22 mouse cellular contexts compared by ENCODE assay signal in the genomic region with DNA sequence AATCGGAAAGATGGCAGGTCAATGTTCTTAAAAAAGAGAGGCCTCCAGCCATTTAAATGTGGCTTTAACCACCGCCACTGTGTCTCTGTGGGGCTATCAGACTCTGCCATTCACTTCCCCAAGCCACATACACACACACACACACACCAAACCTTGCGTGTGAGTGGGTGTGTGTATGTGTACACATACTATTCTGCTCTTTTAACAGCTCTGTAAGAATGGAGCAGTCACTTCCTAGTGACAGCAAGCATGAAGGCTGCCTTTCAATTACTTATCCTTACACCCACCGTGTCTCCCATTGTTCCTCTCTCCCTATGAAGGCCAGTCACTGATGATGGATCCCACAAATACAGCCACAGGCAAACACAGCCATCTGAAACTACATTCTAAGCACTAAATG. TPM values are rescaled to one million over a fixed set of nuclear protein-coding genes. Genes with fewer than 3 reads are reported as not detected.
DNase-seq lines count a peak whose midpoint lies in the region; ATAC-seq and TF ChIP-seq lines count a peak whose summit lies in the region.
"Had no signal": no experiment of that assay in that cellular context is flagged by ENCODE, and none has a peak within 500 bp of the region (broad histone marks: within the 10 kb centered on the region; RNA-seq: fewer than 3 reads in every experiment).

No protein-coding gene starts in this region.

- peaks cover 24% of the 10 kb centered on the region for H3K4me1 ChIP-seq in megakaryocyte, embryonic 14.5 days
- H3K4me1 ChIP-seq in midbrain, embryonic 16.5 days (ENCODE audit: control insufficient read depth, insufficient read depth, low read length): 0 out of 2 replicates have a peak, but pooled peaks cover 7% of the 10 kb centered on the region
- H3K4me1 ChIP-seq: embryonic facial prominence, embryonic 10.5 days; forebrain, embryonic 15.5 days had no signal

- WGBS in midbrain, embryonic 16.5 days: 56% methylated on average over 4 of the region's 4 CpGs

- TF ChIP-seq CTCF in gastrocnemius, adult 2 months (IDR thresholded peaks at IDR 0.05): no peak

- no peak overlapping the region for H3K4me3 ChIP-seq in gastrocnemius, adult 2 months
- H3K4me3 ChIP-seq in megakaryocyte, embryonic 14.5 days (replicated peaks): peak overlapping the region; percentile 42
- H3K4me3 ChIP-seq in midbrain, embryonic 16.5 days (ENCODE audit: low read depth, low read length): no peak overlapping the region
- H3K4me3 ChIP-seq: embryonic facial prominence, embryonic 10.5 days; erythroblast, embryonic 14.5 days; forebrain, embryonic 10.5 days; forebrain, embryonic 15.5 days; heart, embryonic 10.5 days had no signal

- no peaks in the 10 kb centered on the region for H3K9me3 ChIP-seq in megakaryocyte, embryonic 14.5 days
- H3K9me3 ChIP-seq in midbrain, embryonic 16.5 days (replicated peaks; ENCODE audit: control insufficient read depth, low read length, poor library complexity, severe bottlenecking): no peaks in the 10 kb centered on the region
- H3K9me3 ChIP-seq: embryonic facial prominence, embryonic 10.5 days; forebrain, embryonic 10.5 days; forebrain, embryonic 15.5 days; G1E; heart, embryonic 10.5 days had no signal

- intact Hi-C loops in gastrocnemius, adult 2 months (cut with DNase I): no loop called here

- H3K4me2 ChIP-seq in midbrain, embryonic 16.5 days (ENCODE audit: low read length): peak overlapping the region; percentile 33
- H3K4me2 ChIP-seq: forebrain, embryonic 15.5 days had no signal

- no peak for DNase-seq in gastrocnemius, adult 2 months
- no peak for DNase-seq in gastrocnemius, postnatal 4 days (ENCODE audit: low spot score in 2 of 2)
- no peak for DNase-seq in kidney, adult 18-20 months
- DNase-seq in frontal cortex, postnatal 25 days (ENCODE audit: low spot score in 2 of 2): no peak
- DNase-seq: adrenal gland, adult 8-10 months; adrenal gland, postnatal 36 days; B cell, adult 2 months; cerebellum, adult 2 months; cerebellum, postnatal 10 days; gastrocnemius, postnatal 25 days; heart, postnatal 36 days had no signal

- ATAC-seq in megakaryocyte, adult 5-6 weeks (ENCODE audit: poor library complexity, severe bottlenecking): no peak
- ATAC-seq in midbrain, embryonic 16.5 days: no peak
- ATAC-seq: CD4-positive, CD25-positive, alpha-beta regulatory T cell, adult 4 months; forebrain, embryonic 15.5 days; hindbrain, postnatal 0 days had no signal

- H3K27me3 ChIP-seq in megakaryocyte, embryonic 14.5 days (replicated peaks): no peaks in the 10 kb centered on the region
- no peaks in the 10 kb centered on the region for H3K27me3 ChIP-seq in midbrain, embryonic 16.5 days (ENCODE audit: control insufficient read depth, insufficient read depth, low read depth, low read length)
- H3K27me3 ChIP-seq: forebrain, embryonic 15.5 days had no signal

- H3K36me3 ChIP-seq in megakaryocyte, embryonic 14.5 days (replicated peaks; ENCODE audit: low read length): peaks cover 7% of the 10 kb centered on the region
- H3K36me3 ChIP-seq in midbrain, embryonic 16.5 days (ENCODE audit: control insufficient read depth, insufficient read depth, low read length): peaks cover 3% of the 10 kb centered on the region; the same call in 1 of the 2 replicates
- H3K36me3 ChIP-seq: embryonic facial prominence, embryonic 10.5 days; forebrain, embryonic 10.5 days; forebrain, embryonic 15.5 days had no signal

- 0 out of 2 replicates have a peak overlapping the region, but pooled peaks have one; percentile 35 for H3K9ac ChIP-seq in midbrain, embryonic 16.5 days (ENCODE audit: low read depth, low read length)
- H3K9ac ChIP-seq: forebrain, embryonic 15.5 days had no signal

- H3K27ac ChIP-seq in gastrocnemius, adult 2 months: peak overlapping the region; percentile 1; the same call in 1 of the 2 replicates
- H3K27ac ChIP-seq in midbrain, embryonic 16.5 days (ENCODE audit: low read length): peak overlapping the region; percentile 78
- H3K27ac ChIP-seq: embryonic facial prominence, embryonic 10.5 days; forebrain, embryonic 10.5 days; forebrain, embryonic 15.5 days; heart, embryonic 10.5 days; hindbrain, postnatal 0 days had no signal

RNA-seq across cellular contexts. Expression of a gene that starts 54.6 kb away (rescaled TPM):
- 10 to 100 TPM; 46.3 to 49.5 TPM for total RNA-seq in gastrocnemius, adult 2 months (2021)
- 10 to 100 TPM; 31.3 to 36.7 TPM for total RNA-seq in gastrocnemius, postnatal 4 days (2021)
- 9.0 and 12.7 TPM in 2 replicates for polyA plus RNA-seq in megakaryocyte, embryonic 14.5 days (2012; ENCODE audit: insufficient read depth, low replicate concordance)
- total RNA-seq in megakaryocyte, adult 5-6 weeks (2015): 13.0 and 13.9 TPM in 2 replicates
- 5.1 and 9.3 TPM in 2 replicates for total RNA-seq in megakaryocyte, adult 5-6 weeks (2017)
- polyA plus RNA-seq in midbrain, embryonic 16.5 days (2015; fragmentation: Nextera tagmentation; extraction: Ambion mirVana): 22.1 and 22.7 TPM in 2 replicates
